Mouse (Mus musculus): ENCODE results near the gene Usp16.

The Usp16 gene

GRCm38 (mm10) chr16:87454419-87455179 is at the start of gene Usp16:
Gene Usp16, plus strand, starts transcription at chr16:87454703.
- DNase-seq (ENCODE audit: low read depth, low spot score), result peak; percentile 91

GRCm38 (mm10) chr16:87405001-87405400 is 49.5 kb upstream of the Usp16 start:
- DNase-seq (ENCODE audit: low read depth, low spot score), result peak; percentile 94

- DNase-seq (ENCODE audit: low read depth, low spot score), result no peak
These were observed 33.8 kb upstream of the Usp16 start for GRCm38 (mm10) chr16:87420662-87421061.

- DNase-seq (ENCODE audit: low read depth, low spot score), result no peak
These were observed 27.0 kb upstream of the Usp16 start for GRCm38 (mm10) chr16:87427516-87427915.

- DNase-seq (ENCODE audit: low read depth, low spot score), result peak; percentile 100
These were observed 22.3 kb upstream of the Usp16 start, which contains the start of gene Ltn1 for GRCm38 (mm10) chr16:87432033-87432814. Gene Ltn1, minus strand, starts transcription at chr16:87432612.

GRCm38 (mm10) chr16:87434266-87434665 is 20.2 kb upstream of the Usp16 start:
- no peak for DNase-seq (ENCODE audit: low read depth, low spot score)

- DNase-seq (ENCODE audit: low read depth, low spot score), result no peak
These were observed 19.6 kb upstream of the Usp16 start for GRCm38 (mm10) chr16:87434946-87435345.

GRCm38 (mm10) chr16:87435411-87436205 is 18.9 kb upstream of the Usp16 start:
- peak; percentile 85 for DNase-seq (ENCODE audit: low read depth, low spot score)

GRCm38 (mm10) chr16:87437096-87437495 is 17.4 kb upstream of the Usp16 start:
- peak; percentile 51 for DNase-seq (ENCODE audit: low read depth, low spot score)

- DNase-seq (ENCODE audit: low read depth, low spot score), result no peak
These were observed 15.8 kb upstream of the Usp16 start for GRCm38 (mm10) chr16:87438697-87439096.

GRCm38 (mm10) chr16:87440184-87440686 is 14.3 kb upstream of the Usp16 start, which contains the start of gene Rwdd2b:
Gene Rwdd2b, minus strand, starts transcription at chr16:87440573.
- peak; percentile 96 for DNase-seq (ENCODE audit: low read depth, low spot score)

GRCm38 (mm10) chr16:87441089-87441488 is 13.4 kb upstream of the Usp16 start:
- DNase-seq (ENCODE audit: low read depth, low spot score), result peak; percentile 56

GRCm38 (mm10) chr16:87442291-87442690 is 12.2 kb upstream of the Usp16 start:
- DNase-seq (ENCODE audit: low read depth, low spot score), result no peak

- DNase-seq (ENCODE audit: low read depth, low spot score), result no peak
These were observed 11.3 kb upstream of the Usp16 start for GRCm38 (mm10) chr16:87443245-87443644.

- DNase-seq (ENCODE audit: low read depth, low spot score), result peak; percentile 16
These were observed 10.4 kb upstream of the Usp16 start for GRCm38 (mm10) chr16:87444071-87444470.

- DNase-seq (ENCODE audit: low read depth, low spot score), result no peak
These were observed 9.4 kb upstream of the Usp16 start for GRCm38 (mm10) chr16:87445110-87445509.

GRCm38 (mm10) chr16:87445528-87445927 is 9.0 kb upstream of the Usp16 start:
- no peak for DNase-seq (ENCODE audit: low read depth, low spot score)

- no peak for DNase-seq (ENCODE audit: low read depth, low spot score)
These were observed 1.3 kb upstream of the Usp16 start for GRCm38 (mm10) chr16:87453226-87453625.

- DNase-seq (ENCODE audit: low read depth, low spot score), result peak; percentile 37
These were observed 693 bp downstream of the Usp16 start for GRCm38 (mm10) chr16:87455180-87455611.

- DNase-seq (ENCODE audit: low read depth, low spot score), result peak; percentile 75
These were observed 4.2 kb downstream of the Usp16 start for GRCm38 (mm10) chr16:87458752-87459151.

GRCm38 (mm10) chr16:87470579-87470978 is 16.1 kb downstream of the Usp16 start:
- DNase-seq (ENCODE audit: low read depth, low spot score), result no peak
